Mouse (Mus musculus) liver, adult 2 months (tissue): ENCODE data around the gene Tnfsf12. TPM values are rescaled to one million over a fixed set of nuclear protein-coding genes. Genes with fewer than 3 reads are reported as not detected.

Experiments used
- DNase-seq: peaks from one replicate; pipeline ENCODE4 v3.0.0-alpha.2; 2011; ENCODE audit warnings: low read depth, low spot score; ENCODE audit errors: extremely low read depth
- H3K27ac ChIP-seq: fragments of 200-500 bp; replicated peaks from 2 replicates; pipeline ENCODE4 v1.5.1; 2012; ENCODE audit warnings: low read depth, mild to moderate bottlenecking, control low read depth, inconsistent platforms, low read length; ENCODE audit not compliant: insufficient read depth
- H3K27me3 ChIP-seq: fragments of 200-500 bp; 2 replicates; pipeline ENCODE4 v1.6.1; 2012; ENCODE audit warnings: mild to moderate bottlenecking, moderate library complexity, low read length, inconsistent platforms; ENCODE audit not compliant: control insufficient read depth, insufficient read depth
- H3K36me3 ChIP-seq: fragments of 200-500 bp; 2 replicates; pipeline ENCODE4 v1.6.1; 2012; ENCODE audit warnings: low read length, inconsistent platforms; ENCODE audit not compliant: control insufficient read depth, insufficient read depth
- H3K4me1 ChIP-seq: fragments of 200-500 bp; 2 replicates; pipeline ENCODE4 v1.6.1; 2011; ENCODE audit warnings: low read length; ENCODE audit not compliant: control insufficient read depth, insufficient read depth
- H3K4me3 ChIP-seq: fragments of 200-500 bp; 2 replicates; pipeline ENCODE4 v1.5.1; 2011; ENCODE audit warnings: low read depth, mild to moderate bottlenecking, control low read depth, low read length, moderate library complexity; ENCODE audit not compliant: insufficient read depth
- H3K79me2 ChIP-seq: fragments of 200-500 bp; 2 replicates; pipeline ENCODE4 v1.6.1; 2012; ENCODE audit warnings: inconsistent platforms, mild to moderate bottlenecking, low read length, moderate library complexity; ENCODE audit not compliant: control insufficient read depth, insufficient read depth
- H3K9ac ChIP-seq: fragments of 200-500 bp; 2 replicates; pipeline ENCODE4 v1.6.1; 2012; ENCODE audit warnings: low read depth, mild to moderate bottlenecking, control low read depth, inconsistent platforms, low read length
- CTCF ChIP-seq: fragments of 200-500 bp; IDR thresholded peaks from 2 replicates; pipeline ENCODE4 v1.5.1; 2011; ENCODE audit warnings: low read depth, low read length, control low read depth
- POLR2A ChIP-seq: fragments of 200-500 bp; IDR thresholded peaks from 2 replicates; pipeline ENCODE4 v1.6.1; 2011; ENCODE audit warnings: low read length, control low read depth; ENCODE audit not compliant: insufficient read depth; ENCODE audit errors: extremely low read depth
- WGBS: fragments of 180-500 bp; shearing (Covaris S2); methylation state at CpG from one replicate; pipeline ENCODE4 v1.1.7; 2018; 5-methylcytosine and 5-hydroxymethylcytosine counted together
- polyA plus RNA-seq: library from polyadenylated mRNA; depleted of rRNA; stranded (reverse); fragments of >200 nt; gene quantifications from 2 replicates; pipeline ENCODE4 v1.2.3, GENCODE M21; 2012
- total RNA-seq: library from RNA; depleted of rRNA; stranded (reverse); fragments of >200 nt; gene quantifications from 2 replicates; pipeline ENCODE4 v1.2.3, GENCODE M21; 2014

Gene Tnfsf12
- total and polyA plus RNA-seq, 2 experiments = 2.6 to 18.0 TPM

GRCm38 (mm10) chr11:69684128-69684745, 11.4 kb downstream of the Tnfsf12 start:
- H3K27ac ChIP-seq = no peak overlapping the region
- WGBS = 81% methylated on average over 12 of the region's 12 CpGs

DNA sequence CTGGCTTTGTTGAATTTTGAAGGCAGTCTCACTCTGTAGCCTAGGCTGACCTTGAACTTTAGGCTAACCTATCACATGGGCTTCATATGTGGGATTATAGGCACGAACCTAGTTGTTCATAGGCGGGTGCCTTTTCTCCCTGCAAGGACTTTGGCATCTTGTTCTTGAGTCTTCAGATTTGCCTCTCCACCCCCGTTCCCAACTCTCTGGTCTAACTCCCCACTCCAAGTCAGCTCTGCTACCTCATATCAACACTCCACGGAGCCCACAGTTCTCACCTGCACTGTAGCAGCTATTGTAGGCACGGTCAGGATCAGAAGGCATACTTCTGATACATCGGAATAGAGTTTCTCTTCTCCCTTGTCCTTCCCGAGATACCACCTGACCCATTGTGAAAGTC, 12.1 kb downstream of the Tnfsf12 start:
- peaks cover 11% of the 10 kb centered on the region; the same call in 1 of the 2 replicates for H3K79me2 ChIP-seq
- H3K4me3 ChIP-seq = no peak overlapping the region
- no peaks in the 10 kb centered on the region; the same call in 1 of the 2 replicates for H3K36me3 ChIP-seq
- DNase-seq = no peak
- WGBS = 82% methylated on average over 7 of the region's 7 CpGs
- TF ChIP-seq CTCF (no peak), POLR2A (no peak)
- no peak overlapping the region for H3K9ac ChIP-seq
- H3K27me3 ChIP-seq = no peaks in the 10 kb centered on the region
- peaks cover 11% of the 10 kb centered on the region for H3K4me1 ChIP-seq
- no peak overlapping the region for H3K27ac ChIP-seq

More at GRCm38 (mm10) chr11:69684128-69684745, 11.4 kb downstream of the Tnfsf12 start:
- TF ChIP-seq CTCF (no peak), POLR2A (no peak)
- Histone ChIP-seq H3K27me3 (no peaks in the 10 kb centered on the region), H3K79me2 (peaks cover 11% of the 10 kb centered on the region; the same call in 1 of the 2 replicates), H3K4me1 (peaks cover 11% of the 10 kb centered on the region), H3K4me3 (no peak overlapping the region), H3K9ac (no peak overlapping the region), H3K36me3 (no peaks in the 10 kb centered on the region)
- DNase-seq = no peak

GRCm38 (mm10) chr11:69682840-69683533, 12.7 kb downstream of the Tnfsf12 start:
- Histone ChIP-seq H3K4me3 (no peak overlapping the region), H3K4me1 (peaks cover 11% of the 10 kb centered on the region), H3K36me3 (peaks cover 6% of the 10 kb centered on the region), H3K27ac (no peak overlapping the region), H3K79me2 (peaks cover 11% of the 10 kb centered on the region; the same call in 1 of the 2 replicates), H3K9ac (no peak overlapping the region), H3K27me3 (no peaks in the 10 kb centered on the region)
- TF ChIP-seq POLR2A (no peak), CTCF (peak; percentile 87)
- peak; percentile 66 for DNase-seq
- WGBS = 26% methylated on average over 12 of the region's 12 CpGs

- H3K27ac ChIP-seq = peak overlapping the region; percentile 94
- H3K4me1 ChIP-seq = peaks cover 11% of the 10 kb centered on the region
- peak overlapping the region; percentile 78 for H3K4me3 ChIP-seq
- 15% methylated on average over 24 of the region's 24 CpGs for WGBS
- peak overlapping the region; percentile 84 for H3K9ac ChIP-seq
- TF ChIP-seq CTCF = no peak
- no peak for TF ChIP-seq POLR2A
- peaks cover 11% of the 10 kb centered on the region; the same call in 1 of the 2 replicates for H3K79me2 ChIP-seq
- no peaks in the 10 kb centered on the region for H3K27me3 ChIP-seq
- H3K36me3 ChIP-seq = peaks cover 10% of the 10 kb centered on the region
- DNase-seq = no peak
These were observed 13.3 kb downstream of the Tnfsf12 start for GRCm38 (mm10) chr11:69682209-69682839.

DNA sequence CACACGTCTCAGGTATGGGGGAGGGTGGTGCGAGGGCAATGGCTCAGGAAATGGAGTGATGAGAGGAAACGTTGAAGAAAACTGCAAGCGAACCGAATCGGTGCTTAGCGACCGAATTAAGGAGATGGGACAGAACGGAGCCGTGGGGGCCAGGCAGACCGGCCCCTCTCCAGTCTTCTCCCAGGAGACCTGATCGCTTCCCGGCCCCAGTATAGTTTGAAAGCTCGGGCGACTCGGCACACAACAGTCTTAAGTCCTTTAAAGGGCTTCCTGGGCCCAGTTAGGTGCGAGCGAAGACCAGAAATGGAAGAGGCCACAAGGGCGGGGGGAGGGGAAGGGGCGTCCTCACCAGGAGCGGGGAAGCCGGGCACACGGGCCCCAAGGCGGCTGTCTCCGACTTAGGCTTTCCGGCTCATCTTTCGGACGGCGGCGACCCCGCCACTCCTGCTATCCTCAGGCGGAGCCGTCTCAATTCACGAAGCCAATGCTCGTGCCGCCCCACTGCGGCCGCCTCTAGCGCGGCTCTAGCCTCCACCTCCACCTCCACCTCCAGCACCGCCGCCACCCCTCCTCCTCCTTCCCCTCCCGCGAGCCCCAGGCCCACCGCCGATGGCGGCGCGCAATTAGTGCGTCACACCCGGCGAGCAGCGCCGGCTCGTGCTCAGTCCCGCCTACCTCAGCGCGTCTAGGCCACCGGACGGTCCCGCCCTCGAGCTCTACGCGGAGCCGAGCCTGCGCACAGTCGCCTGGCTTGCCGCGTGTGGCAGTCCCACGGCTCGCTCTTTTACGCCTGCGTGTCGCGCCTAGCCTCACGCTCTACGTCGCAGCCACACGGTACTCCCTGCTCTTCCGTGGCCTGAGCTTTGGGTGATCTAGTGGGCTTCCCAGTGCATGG, 14.1 kb downstream of the Tnfsf12 start, which contains the start of gene Senp3:
Senp3 (minus strand) TSS at position 771 of the 895 bp plus-strand sequence.
- H3K9ac ChIP-seq = peak within 1 kb of the TSS; percentile 84
- no peaks in the 10 kb centered on the region for H3K27me3 ChIP-seq
- peaks cover 15% of the 10 kb centered on the region for H3K36me3 ChIP-seq
- DNase-seq = peak; percentile 85
- H3K4me3 ChIP-seq = peak within 1 kb of the TSS; percentile 78
- peak within 1 kb of the TSS; percentile 94 for H3K27ac ChIP-seq
- H3K4me1 ChIP-seq = peaks cover 11% of the 10 kb centered on the region
- WGBS = under 1% methylated on average over 78 of the region's 80 CpGs
- peak; percentile 86 for TF ChIP-seq POLR2A
- TF ChIP-seq CTCF = no peak
- peaks cover 11% of the 10 kb centered on the region; the same call in 1 of the 2 replicates for H3K79me2 ChIP-seq
